Mouse (Mus musculus): ENCODE measurements around the gene Wdr75. TPM values are rescaled to one million over a fixed set of nuclear protein-coding genes. Genes with fewer than 3 reads are reported as not detected.

The Wdr75 gene
- total and polyA plus RNA-seq, 2 experiments from 2014 or later: 36.6 to 237 TPM

GRCm38 (mm10) chr1:45765678-45766077 is 29.3 kb upstream of the Wdr75 start:
- ATAC-seq (ENCODE audit: low FRiP score) (no peak), DNase-seq (ENCODE audit: low spot score) (no peak)
- Histone ChIP-seq H3K27me3 (ENCODE audit: insufficient read depth, low read length) (no peaks in the 10 kb centered on the region), H3K9me3 (ENCODE audit: low read length) (no peaks in the 10 kb centered on the region), H3K27ac (ENCODE audit: low read depth, low read length) (no peak overlapping the region), H3K4me3 (ENCODE audit: low read depth, low read length) (no peak overlapping the region), H3K36me3 (ENCODE audit: insufficient read depth, low read length) (no peaks in the 10 kb centered on the region), H3K9ac (replicated peaks; ENCODE audit: low read length, poor library complexity, severe bottlenecking) (no peak overlapping the region), H3K4me1 (ENCODE audit: insufficient read depth, low read length) (no peaks in the 10 kb centered on the region), H3K4me2 (ENCODE audit: low read depth, low read length, poor library complexity, severe bottlenecking) (no peak overlapping the region)
- 67% methylated on average over 4 of the region's 4 CpGs for WGBS
- TF ChIP-seq CTCF (IDR thresholded peaks at IDR 0.05): no peak

DNA sequence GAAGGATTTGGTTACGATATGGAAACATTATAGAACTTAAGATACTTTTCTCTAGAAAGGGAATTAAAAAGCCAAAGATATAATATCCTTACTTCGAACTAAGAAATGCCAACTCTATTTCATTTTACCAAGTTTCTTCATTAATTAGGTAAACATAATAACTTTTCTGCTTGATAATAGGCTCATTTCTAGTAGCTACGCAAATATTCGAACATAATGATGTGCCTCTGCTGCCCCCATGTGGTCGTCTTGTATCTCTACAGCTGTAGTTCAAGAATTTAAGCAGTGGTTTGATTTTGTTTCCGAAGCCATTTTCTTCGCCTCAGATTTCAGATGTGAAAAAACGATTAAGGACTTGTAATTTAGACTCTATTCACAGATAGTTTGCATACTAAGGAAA is 28.8 kb upstream of the Wdr75 start:
- Histone ChIP-seq H3K4me1 (ENCODE audit: insufficient read depth, low read length) (no peaks in the 10 kb centered on the region), H3K27ac (ENCODE audit: low read depth, low read length) (no peak overlapping the region), H3K9me3 (ENCODE audit: low read length) (no peaks in the 10 kb centered on the region), H3K27me3 (ENCODE audit: insufficient read depth, low read length) (no peaks in the 10 kb centered on the region), H3K36me3 (ENCODE audit: insufficient read depth, low read length) (no peaks in the 10 kb centered on the region), H3K4me2 (ENCODE audit: low read depth, low read length, poor library complexity, severe bottlenecking) (no peak overlapping the region), H3K9ac (replicated peaks; ENCODE audit: low read length, poor library complexity, severe bottlenecking) (no peak overlapping the region), H3K4me3 (ENCODE audit: low read depth, low read length) (no peak overlapping the region)
- whole genome bisulfite sequencing: 27% methylated on average over 8 of the region's 8 CpGs
- peak; percentile 90 for TF ChIP-seq CTCF (IDR thresholded peaks at IDR 0.05)
- ATAC-seq (ENCODE audit: low FRiP score): 0 out of 2 replicates have a peak, but pooled peaks have one; percentile 40
- DNase-seq (ENCODE audit: low spot score): peak; percentile 91

DNA sequence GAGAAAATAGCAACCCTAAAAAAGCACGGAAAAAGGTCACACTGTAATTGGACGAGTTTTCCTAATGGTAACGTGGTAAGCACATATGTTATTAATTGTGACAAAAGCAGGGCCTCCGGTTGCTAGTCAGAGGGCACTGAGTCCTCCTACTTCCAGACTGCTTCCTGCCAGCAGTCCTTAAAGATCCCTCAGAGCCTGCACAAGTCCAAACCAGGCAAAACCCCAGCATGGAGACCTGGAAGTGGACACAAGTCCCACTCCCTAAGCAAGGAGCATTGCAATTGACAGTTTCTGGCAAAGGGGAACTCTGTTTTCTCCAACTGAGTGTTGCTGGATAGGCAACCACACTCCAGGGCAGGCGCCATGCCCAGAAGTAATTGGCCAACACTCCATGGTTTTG is 27.4 kb upstream of the Wdr75 start:
- ATAC-seq (ENCODE audit: low FRiP score): no peak
- Histone ChIP-seq H3K9ac (replicated peaks; ENCODE audit: low read length, poor library complexity, severe bottlenecking) (no peak overlapping the region), H3K27me3 (ENCODE audit: insufficient read depth, low read length) (no peaks in the 10 kb centered on the region), H3K4me1 (ENCODE audit: insufficient read depth, low read length) (no peaks in the 10 kb centered on the region), H3K27ac (ENCODE audit: low read depth, low read length) (no peak overlapping the region), H3K4me2 (ENCODE audit: low read depth, low read length, poor library complexity, severe bottlenecking) (no peak overlapping the region), H3K9me3 (ENCODE audit: low read length) (no peaks in the 10 kb centered on the region), H3K4me3 (ENCODE audit: low read depth, low read length) (no peak overlapping the region), H3K36me3 (ENCODE audit: insufficient read depth, low read length) (no peaks in the 10 kb centered on the region)
- WGBS: 72% methylated on average over 5 of the region's 5 CpGs
- peak; percentile 2 for DNase-seq (ENCODE audit: low spot score)
- no peak for TF ChIP-seq CTCF (IDR thresholded peaks at IDR 0.05)

- Histone ChIP-seq H3K4me3 (ENCODE audit: low read depth, low read length) (no peak overlapping the region), H3K27me3 (ENCODE audit: insufficient read depth, low read length) (no peaks in the 10 kb centered on the region), H3K9me3 (ENCODE audit: low read length) (no peaks in the 10 kb centered on the region), H3K27ac (ENCODE audit: low read depth, low read length) (no peak overlapping the region), H3K36me3 (ENCODE audit: insufficient read depth, low read length) (no peaks in the 10 kb centered on the region), H3K4me2 (ENCODE audit: low read depth, low read length, poor library complexity, severe bottlenecking) (no peak overlapping the region), H3K4me1 (ENCODE audit: insufficient read depth, low read length) (no peaks in the 10 kb centered on the region), H3K9ac (replicated peaks; ENCODE audit: low read length, poor library complexity, severe bottlenecking) (no peak overlapping the region)
- 94% methylated on average over 13 of the region's 13 CpGs for WGBS
- DNase-seq (ENCODE audit: low spot score): no peak
- no peak for ATAC-seq (ENCODE audit: low FRiP score)
- no peak for TF ChIP-seq CTCF (IDR thresholded peaks at IDR 0.05)
These were observed 25.6 kb upstream of the Wdr75 start for GRCm38 (mm10) chr1:45769321-45769720.

GRCm38 (mm10) chr1:45770051-45770450 is 24.9 kb upstream of the Wdr75 start:
- H3K4me3 ChIP-seq (ENCODE audit: low read depth, low read length): no peak overlapping the region
- H3K27me3 ChIP-seq (ENCODE audit: insufficient read depth, low read length): no peaks in the 10 kb centered on the region
- no peak overlapping the region for H3K4me2 ChIP-seq (ENCODE audit: low read depth, low read length, poor library complexity, severe bottlenecking)
- WGBS: 96% methylated on average over 2 of the region's 2 CpGs
- no peaks in the 10 kb centered on the region for H3K4me1 ChIP-seq (ENCODE audit: insufficient read depth, low read length)
- TF ChIP-seq CTCF (IDR thresholded peaks at IDR 0.05): peak; percentile 8; the same call in 1 of the 2 replicates
- H3K27ac ChIP-seq (ENCODE audit: low read depth, low read length): no peak overlapping the region
- H3K9me3 ChIP-seq (ENCODE audit: low read length): no peaks in the 10 kb centered on the region
- H3K36me3 ChIP-seq (ENCODE audit: insufficient read depth, low read length): no peaks in the 10 kb centered on the region
- no peak for DNase-seq (ENCODE audit: low spot score)
- ATAC-seq (ENCODE audit: low FRiP score): no peak
- H3K9ac ChIP-seq (replicated peaks; ENCODE audit: low read length, poor library complexity, severe bottlenecking): no peak overlapping the region

- H3K27me3 ChIP-seq (ENCODE audit: insufficient read depth, low read length): no peaks in the 10 kb centered on the region
- DNase-seq (ENCODE audit: low spot score) (peak; percentile 25), ATAC-seq (ENCODE audit: low FRiP score) (no peak)
- no peaks in the 10 kb centered on the region for H3K9me3 ChIP-seq (ENCODE audit: low read length)
- 79% methylated on average over 4 of the region's 4 CpGs for WGBS
- no peak overlapping the region for H3K9ac ChIP-seq (replicated peaks; ENCODE audit: low read length, poor library complexity, severe bottlenecking)
- no peaks in the 10 kb centered on the region for H3K4me1 ChIP-seq (ENCODE audit: insufficient read depth, low read length)
- no peak for TF ChIP-seq CTCF (IDR thresholded peaks at IDR 0.05)
- no peak overlapping the region for H3K27ac ChIP-seq (ENCODE audit: low read depth, low read length)
- H3K4me2 ChIP-seq (ENCODE audit: low read depth, low read length, poor library complexity, severe bottlenecking): no peak overlapping the region
- no peaks in the 10 kb centered on the region for H3K36me3 ChIP-seq (ENCODE audit: insufficient read depth, low read length)
- H3K4me3 ChIP-seq (ENCODE audit: low read depth, low read length): no peak overlapping the region
These were observed 14.2 kb upstream of the Wdr75 start for GRCm38 (mm10) chr1:45780606-45781288.
